Mouse (Mus musculus) 416B (cell line): ENCODE results near the gene Milr1.

Source experiments
- DNase-seq: peaks from one replicate; pipeline ENCODE4 v3.0.0; 2011; ENCODE audit warnings: low read depth

The Milr1 gene

DNA sequence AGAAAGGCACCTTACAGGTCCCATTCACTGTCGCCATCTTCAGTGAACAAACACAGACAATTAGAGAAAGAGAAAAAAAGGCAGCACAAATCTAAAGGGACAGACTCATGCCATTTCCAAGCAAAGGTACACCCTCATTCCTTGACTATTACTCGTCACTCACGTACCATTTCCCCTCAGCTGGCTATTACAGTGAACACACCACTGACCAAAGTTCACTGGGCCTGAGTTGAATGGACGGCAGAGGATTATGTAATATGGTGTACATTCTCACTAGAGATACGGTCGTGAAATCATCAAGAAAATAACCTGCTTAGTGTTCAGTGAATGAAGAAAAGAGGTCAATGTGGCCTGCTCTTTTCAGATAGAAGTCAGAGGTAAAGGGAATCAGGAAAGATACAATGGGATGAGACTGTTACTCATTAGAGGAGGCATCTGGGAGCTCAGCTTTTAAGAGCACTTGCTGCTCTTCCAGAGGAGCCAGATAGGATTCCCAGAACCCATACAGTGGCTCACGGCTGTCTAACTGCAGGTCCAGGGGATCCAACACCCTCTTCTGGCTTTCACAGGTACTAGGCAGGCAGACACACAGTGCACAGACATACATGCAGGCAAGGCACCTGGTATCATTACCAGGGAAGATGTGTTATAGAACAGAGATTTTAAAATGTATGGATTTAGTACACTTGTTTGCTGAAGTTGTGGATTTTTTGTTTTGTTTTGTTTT lies 61.5 kb downstream of the Milr1 start:
- DNase-seq = no peak

DNA sequence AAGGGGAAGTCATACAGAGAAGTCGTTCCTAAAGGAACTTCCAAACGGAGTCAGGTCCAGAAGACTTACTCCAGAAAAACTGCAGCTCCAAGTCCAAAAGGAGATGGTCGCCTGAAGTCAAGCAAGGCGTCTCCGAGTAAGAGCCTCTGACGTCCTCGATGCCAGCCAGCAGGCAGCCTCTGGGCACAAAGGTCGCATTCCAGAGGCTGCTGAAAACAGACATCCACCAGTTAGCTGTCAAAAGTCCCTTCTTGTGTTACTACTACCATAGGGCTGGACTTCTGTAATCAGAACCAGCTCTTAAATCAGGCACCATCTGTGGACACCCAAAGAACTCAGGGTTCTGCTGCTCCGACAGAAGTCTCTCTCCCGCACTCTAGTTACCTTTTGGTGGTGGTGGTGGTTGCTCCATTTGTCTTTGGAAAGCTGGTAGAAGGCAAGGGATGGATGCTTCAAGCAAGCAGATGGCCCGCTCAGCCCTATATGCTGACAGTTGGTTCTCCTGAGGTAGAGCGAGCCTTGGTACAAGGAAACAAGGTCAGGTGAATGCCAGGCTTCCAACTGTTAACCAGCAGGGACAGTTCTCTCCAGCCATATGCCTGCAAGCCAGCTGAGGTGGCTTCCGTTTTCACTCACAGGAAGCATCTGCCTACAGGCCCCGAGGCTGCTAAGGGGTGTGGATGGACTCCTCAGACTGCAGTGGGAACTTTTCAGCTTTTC lies 63.7 kb downstream of the Milr1 start:
- DNase-seq = no peak

DNA sequence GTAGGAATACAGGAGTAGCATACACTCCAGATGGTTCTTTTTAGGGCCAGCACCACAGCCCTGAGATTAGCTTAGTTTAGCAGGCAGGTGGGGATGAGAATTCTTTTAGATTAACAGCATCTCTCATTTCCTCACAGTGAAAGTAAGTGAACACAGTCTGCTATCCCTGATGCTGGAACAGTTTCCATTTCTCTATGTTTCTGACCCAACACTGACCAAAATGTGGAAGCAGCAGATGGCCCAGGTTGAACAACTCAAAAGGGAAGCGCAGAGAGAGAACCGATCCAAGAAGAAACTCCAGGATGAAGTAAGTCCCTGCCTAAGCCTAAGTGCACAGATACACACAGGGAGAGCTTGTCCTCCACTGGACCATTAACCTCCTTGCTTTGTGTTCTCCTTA lies 64.3 kb downstream of the Milr1 start:
- no peak for DNase-seq

DNA sequence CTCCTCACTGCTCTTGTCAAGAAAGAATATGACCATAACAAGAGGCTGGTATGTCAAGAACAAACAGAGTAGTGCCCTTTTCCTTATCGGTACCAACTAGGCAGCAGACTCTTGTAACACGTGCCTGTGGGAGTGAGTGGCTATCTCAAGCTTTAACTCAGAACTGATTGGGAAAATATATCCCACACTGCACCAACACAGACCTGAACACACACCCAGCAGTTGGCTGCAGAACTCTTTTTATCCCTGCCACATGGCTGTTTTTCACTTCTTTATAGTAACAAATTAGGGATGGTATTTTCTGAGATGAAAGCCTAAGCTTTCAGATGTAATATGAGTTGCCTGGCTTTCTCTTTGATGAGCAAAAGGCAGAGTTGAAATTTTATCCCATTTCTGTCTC lies 64.7 kb downstream of the Milr1 start:
- no peak for DNase-seq

DNA sequence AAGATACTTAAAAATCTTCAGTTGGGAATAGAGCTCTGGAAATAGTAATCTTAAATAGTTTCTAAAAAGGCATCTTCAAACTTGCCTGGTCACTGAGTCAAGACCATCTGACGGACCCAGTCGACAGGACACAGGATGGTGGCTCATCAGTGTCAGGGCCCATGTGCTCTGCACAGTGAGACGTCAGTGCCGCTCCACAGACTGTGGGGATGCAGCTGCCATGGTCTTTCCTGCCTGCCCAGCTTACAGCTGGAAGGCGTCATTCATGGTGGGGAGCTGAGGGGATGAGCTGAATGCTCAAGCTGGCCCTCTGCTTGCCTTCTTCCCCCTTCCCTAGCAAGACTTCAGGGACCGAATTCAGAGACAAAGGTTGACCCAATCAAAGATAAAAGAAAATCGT lies 65.3 kb downstream of the Milr1 start:
- no peak for DNase-seq

DNA sequence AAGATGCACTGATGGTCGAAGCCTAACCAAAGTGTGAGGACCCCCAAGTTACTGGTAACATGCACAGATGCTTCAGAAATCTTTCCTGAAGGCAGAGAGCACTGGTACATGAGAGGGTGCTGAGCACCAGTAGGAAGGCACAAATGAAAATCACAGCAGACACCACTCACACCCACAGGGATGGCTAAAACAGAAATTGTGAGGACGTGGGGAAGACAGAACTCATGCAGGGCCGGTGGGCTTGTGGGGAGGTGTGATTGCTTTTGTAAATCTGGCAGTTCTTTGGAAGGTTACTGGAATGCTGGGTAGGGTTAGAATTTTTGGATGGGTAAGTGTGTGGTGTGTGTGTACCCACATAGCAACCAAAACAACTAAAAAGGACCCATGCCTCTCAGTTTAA lies 66.1 kb downstream of the Milr1 start:
- DNase-seq = no peak

DNA sequence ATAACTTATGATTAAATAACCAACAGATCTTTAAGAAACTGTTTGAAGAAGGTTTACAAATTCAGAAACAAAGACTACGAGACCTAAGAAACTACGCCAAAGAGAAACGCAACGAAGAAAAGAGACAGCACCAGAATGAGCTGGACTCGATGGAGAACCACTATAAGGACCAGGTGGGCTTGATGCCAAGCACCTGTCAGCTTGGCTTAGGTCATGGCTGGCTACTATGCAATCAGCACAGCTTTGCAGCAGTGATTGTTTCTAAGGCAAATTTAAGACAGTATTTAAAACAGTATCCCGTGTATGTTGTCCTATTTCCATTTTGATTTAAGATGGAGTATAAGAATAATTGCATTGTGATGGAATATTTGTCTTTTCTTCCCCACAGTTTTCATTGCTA lies 66.8 kb downstream of the Milr1 start:
- no peak for DNase-seq

DNA sequence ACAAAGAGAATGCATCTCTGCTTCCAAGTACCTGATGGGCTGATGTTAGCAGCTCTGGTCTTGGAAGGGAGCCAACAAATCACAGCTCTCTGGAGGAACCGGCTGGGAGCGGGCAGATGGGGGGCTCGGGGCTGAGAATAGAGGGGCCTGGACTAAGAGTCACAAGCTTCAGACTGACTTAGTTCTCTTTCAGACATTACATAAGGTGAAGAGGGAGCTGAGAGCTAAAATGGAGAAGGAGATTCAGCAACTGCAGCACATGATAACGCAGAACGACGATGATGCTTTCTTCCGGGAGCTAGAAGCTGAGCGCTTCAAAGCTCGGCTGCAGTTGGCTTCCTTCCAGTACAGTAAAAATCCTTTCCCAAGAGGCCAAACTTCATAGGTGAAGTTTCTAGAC lies 67.3 kb downstream of the Milr1 start:
- DNase-seq = no peak
